Mouse (Mus musculus) kidney, embryonic 16.5 days (tissue): Measurements from ENCODE around the gene Mtx2. TPM values are rescaled to one million over a fixed set of nuclear protein-coding genes. Genes with fewer than 3 reads are reported as not detected.

Experiments used
- ATAC-seq: fragments of 200-750 bp; cut with Nextera tagmentation; 2 replicates; pipeline ENCODE4 v1.8.0; 2017; ENCODE audit warnings: moderate TSS enrichment; ENCODE audit not compliant: low FRiP score, low TSS enrichment
- H3K27ac ChIP-seq: fragments of 300-500 bp; sonication (generic); 2 replicates; pipeline ENCODE4 v1.5.1; 2014; ENCODE audit warnings: low read length
- H3K27me3 ChIP-seq: fragments of 300-500 bp; sonication (generic); 2 replicates; pipeline ENCODE4 v1.6.1; 2014; ENCODE audit warnings: low read length, control low read depth, mixed read lengths; ENCODE audit not compliant: insufficient read depth
- H3K36me3 ChIP-seq: fragments of 300-500 bp; sonication (generic); 2 replicates; pipeline ENCODE4 v1.6.1; 2014; ENCODE audit warnings: low read length, control low read depth, mixed read lengths; ENCODE audit not compliant: insufficient read depth
- H3K4me1 ChIP-seq: fragments of 300-500 bp; sonication (generic); 2 replicates; pipeline ENCODE4 v1.6.1; 2014; ENCODE audit warnings: low read length, control low read depth, mixed read lengths; ENCODE audit not compliant: insufficient read depth
- H3K4me2 ChIP-seq: fragments of 300-500 bp; sonication (generic); replicated peaks from 2 replicates; pipeline ENCODE4 v1.6.1; 2014; ENCODE audit warnings: low read depth, low read length
- H3K4me3 ChIP-seq: fragments of 300-500 bp; sonication (generic); 2 replicates; pipeline ENCODE4 v1.5.1; 2014; ENCODE audit warnings: mild to moderate bottlenecking, low read length
- H3K9ac ChIP-seq: fragments of 300-500 bp; sonication (generic); replicated peaks from 2 replicates; pipeline ENCODE4 v1.6.1; 2014; ENCODE audit warnings: low read length
- H3K9me3 ChIP-seq: fragments of 300-500 bp; sonication (generic); 2 replicates; pipeline ENCODE4 v1.6.1; 2016; ENCODE audit warnings: low read length, control low read depth
- WGBS: fragments of 180-500 bp; shearing (Covaris S2); extraction: QIAGEN DNeasy Blood & Tissue Kit; methylation state at CpG from one replicate; pipeline ENCODE4 v1.1.7; 2014; 5-methylcytosine and 5-hydroxymethylcytosine counted together
- polyA plus RNA-seq: library from polyadenylated mRNA; unstranded; fragments of >200 nt; fragmentation: Nextera tagmentation; extraction: Ambion mirVana; gene quantifications from 2 replicates; pipeline ENCODE4 v1.2.1, GENCODE M21; 2015

The Mtx2 gene
- polyA plus RNA-seq = 133 and 136 TPM in 2 replicates

- Histone ChIP-seq H3K4me1 (no peaks in the 10 kb centered on the region), H3K27me3 (no peaks in the 10 kb centered on the region), H3K9me3 (no peaks in the 10 kb centered on the region), H3K4me2 (peak within 1 kb of the TSS; percentile 67), H3K9ac (peak within 1 kb of the TSS; percentile 99), H3K4me3 (peak within 1 kb of the TSS; percentile 98), H3K36me3 (no peaks in the 10 kb centered on the region), H3K27ac (peak within 1 kb of the TSS; percentile 95)
- WGBS = 0% methylated on average over 69 of the region's 74 CpGs
- ATAC-seq = peak; percentile 96
Measured at GRCm38 (mm10) chr2:74825730-74826430, at the start of gene Mtx2. TSS of gene Mtx2 (plus strand) at chr2:74825803.

GRCm38 (mm10) chr2:74777536-74778275 lies 47.9 kb upstream of the Mtx2 start:
- no peaks in the 10 kb centered on the region for H3K36me3 ChIP-seq
- H3K4me3 ChIP-seq = no peak overlapping the region
- no peak for ATAC-seq
- no peaks in the 10 kb centered on the region for H3K9me3 ChIP-seq
- 76% methylated on average over 13 of the region's 13 CpGs for WGBS
- no peaks in the 10 kb centered on the region for H3K4me1 ChIP-seq
- no peak overlapping the region for H3K4me2 ChIP-seq
- H3K27me3 ChIP-seq = no peaks in the 10 kb centered on the region
- H3K9ac ChIP-seq = no peak overlapping the region
- no peak overlapping the region for H3K27ac ChIP-seq

GRCm38 (mm10) chr2:74781386-74781785 lies 44.2 kb upstream of the Mtx2 start:
- Histone ChIP-seq H3K4me3 (no peak overlapping the region), H3K27me3 (no peaks in the 10 kb centered on the region), H3K27ac (no peak overlapping the region), H3K9ac (no peak overlapping the region), H3K9me3 (no peaks in the 10 kb centered on the region), H3K36me3 (no peaks in the 10 kb centered on the region), H3K4me1 (no peaks in the 10 kb centered on the region), H3K4me2 (no peak overlapping the region)
- WGBS = 81% methylated on average over 5 of the region's 5 CpGs
- no peak for ATAC-seq

- WGBS = 31% methylated on average over 7 of the region's 7 CpGs
- no peaks in the 10 kb centered on the region for H3K4me1 ChIP-seq
Measured at GRCm38 (mm10) chr2:74795531-74795930, 30.1 kb upstream of the Mtx2 start.

GRCm38 (mm10) chr2:74808431-74808830 lies 17.2 kb upstream of the Mtx2 start:
- Histone ChIP-seq H3K4me1 (peaks cover 5% of the 10 kb centered on the region; the same call in 1 of the 2 replicates), H3K4me3 (no peak overlapping the region), H3K4me2 (no peak overlapping the region), H3K36me3 (no peaks in the 10 kb centered on the region), H3K9ac (no peak overlapping the region), H3K9me3 (no peaks in the 10 kb centered on the region), H3K27me3 (no peaks in the 10 kb centered on the region), H3K27ac (no peak overlapping the region)
- ATAC-seq = no peak
- 70% methylated on average over 5 of the region's 5 CpGs for WGBS

More at GRCm38 (mm10) chr2:74795531-74795930, 30.1 kb upstream of the Mtx2 start:
- no peak for ATAC-seq
- no peaks in the 10 kb centered on the region for H3K27me3 ChIP-seq
- H3K9ac ChIP-seq = no peak overlapping the region
- H3K36me3 ChIP-seq = no peaks in the 10 kb centered on the region
- no peak overlapping the region for H3K4me2 ChIP-seq
- H3K4me3 ChIP-seq = no peak overlapping the region
- no peak overlapping the region for H3K27ac ChIP-seq
- no peaks in the 10 kb centered on the region for H3K9me3 ChIP-seq

GRCm38 (mm10) chr2:74822654-74823053 lies 2.9 kb upstream of the Mtx2 start:
- no peak overlapping the region for H3K9ac ChIP-seq
- no peaks in the 10 kb centered on the region for H3K9me3 ChIP-seq
- H3K4me3 ChIP-seq = no peak overlapping the region
- H3K27me3 ChIP-seq = no peaks in the 10 kb centered on the region
- no peaks in the 10 kb centered on the region for H3K36me3 ChIP-seq
- no peak overlapping the region for H3K27ac ChIP-seq
- H3K4me2 ChIP-seq = no peak overlapping the region
- no peak for ATAC-seq
- WGBS = 82% methylated on average over 5 of the region's 5 CpGs
- H3K4me1 ChIP-seq = no peaks in the 10 kb centered on the region

- no peaks in the 10 kb centered on the region for H3K9me3 ChIP-seq
- H3K27ac ChIP-seq = peak overlapping the region; percentile 95
- H3K4me1 ChIP-seq = no peaks in the 10 kb centered on the region
- no peaks in the 10 kb centered on the region for H3K36me3 ChIP-seq
- H3K27me3 ChIP-seq = no peaks in the 10 kb centered on the region
- 74% methylated on average over 3 of the region's 3 CpGs for WGBS
- ATAC-seq = peak; percentile 24; the same call in 1 of the 2 replicates
- peak overlapping the region; percentile 98 for H3K4me3 ChIP-seq
- peak overlapping the region; percentile 99 for H3K9ac ChIP-seq
- H3K4me2 ChIP-seq = peak overlapping the region; percentile 67
Measured at GRCm38 (mm10) chr2:74825371-74825729, 253 bp upstream of the Mtx2 start.

GRCm38 (mm10) chr2:74846992-74847391 lies 21.4 kb downstream of the Mtx2 start:
- WGBS = 72% methylated on average over 5 of the region's 5 CpGs
- H3K9ac ChIP-seq = no peak overlapping the region
- H3K4me1 ChIP-seq = no peaks in the 10 kb centered on the region
- H3K9me3 ChIP-seq = no peaks in the 10 kb centered on the region
- H3K27me3 ChIP-seq = no peaks in the 10 kb centered on the region
- no peak for ATAC-seq
- H3K4me2 ChIP-seq = no peak overlapping the region
- H3K27ac ChIP-seq = no peak overlapping the region
- no peak overlapping the region for H3K4me3 ChIP-seq
- H3K36me3 ChIP-seq = 0 out of 2 replicates have a peak, but pooled peaks cover 3% of the 10 kb centered on the region

- H3K27me3 ChIP-seq = no peaks in the 10 kb centered on the region
- no peak for ATAC-seq
- H3K4me1 ChIP-seq = no peaks in the 10 kb centered on the region
- no peaks in the 10 kb centered on the region for H3K9me3 ChIP-seq
- no peak overlapping the region for H3K4me2 ChIP-seq
- WGBS = 55% methylated on average over 2 of the region's 2 CpGs
- 0 out of 2 replicates have a peak, but pooled peaks cover 3% of the 10 kb centered on the region for H3K36me3 ChIP-seq
- H3K9ac ChIP-seq = no peak overlapping the region
- H3K4me3 ChIP-seq = no peak overlapping the region
- H3K27ac ChIP-seq = no peak overlapping the region
Measured at GRCm38 (mm10) chr2:74847516-74847915, 21.9 kb downstream of the Mtx2 start.

- Histone ChIP-seq H3K4me3 (no peak overlapping the region), H3K27ac (no peak overlapping the region), H3K9me3 (no peaks in the 10 kb centered on the region), H3K4me2 (no peak overlapping the region), H3K4me1 (no peaks in the 10 kb centered on the region), H3K9ac (no peak overlapping the region), H3K36me3 (no peaks in the 10 kb centered on the region), H3K27me3 (no peaks in the 10 kb centered on the region)
- WGBS = 38% methylated on average over 1 of the region's 1 CpGs
- ATAC-seq = no peak
Measured at GRCm38 (mm10) chr2:74850036-74850435, 24.4 kb downstream of the Mtx2 start.
